Mouse (Mus musculus) duodenum, adult 2 months (tissue): ENCODE results near the gene Chp1. TPM values are rescaled to one million over a fixed set of nuclear protein-coding genes. Genes with fewer than 3 reads are reported as not detected.

ENCODE experiments used
- polyA plus RNA-seq: library from polyadenylated mRNA; depleted of rRNA; stranded (reverse); fragments of >200 nt; gene quantifications from 2 replicates; pipeline ENCODE4 v1.2.3, GENCODE M21; 2012; ENCODE audit warnings: low replicate concordance; rRNA removed

Gene Chp1
- polyA plus RNA-seq, result 62.6 and 71.4 TPM in 2 replicates

DNA sequence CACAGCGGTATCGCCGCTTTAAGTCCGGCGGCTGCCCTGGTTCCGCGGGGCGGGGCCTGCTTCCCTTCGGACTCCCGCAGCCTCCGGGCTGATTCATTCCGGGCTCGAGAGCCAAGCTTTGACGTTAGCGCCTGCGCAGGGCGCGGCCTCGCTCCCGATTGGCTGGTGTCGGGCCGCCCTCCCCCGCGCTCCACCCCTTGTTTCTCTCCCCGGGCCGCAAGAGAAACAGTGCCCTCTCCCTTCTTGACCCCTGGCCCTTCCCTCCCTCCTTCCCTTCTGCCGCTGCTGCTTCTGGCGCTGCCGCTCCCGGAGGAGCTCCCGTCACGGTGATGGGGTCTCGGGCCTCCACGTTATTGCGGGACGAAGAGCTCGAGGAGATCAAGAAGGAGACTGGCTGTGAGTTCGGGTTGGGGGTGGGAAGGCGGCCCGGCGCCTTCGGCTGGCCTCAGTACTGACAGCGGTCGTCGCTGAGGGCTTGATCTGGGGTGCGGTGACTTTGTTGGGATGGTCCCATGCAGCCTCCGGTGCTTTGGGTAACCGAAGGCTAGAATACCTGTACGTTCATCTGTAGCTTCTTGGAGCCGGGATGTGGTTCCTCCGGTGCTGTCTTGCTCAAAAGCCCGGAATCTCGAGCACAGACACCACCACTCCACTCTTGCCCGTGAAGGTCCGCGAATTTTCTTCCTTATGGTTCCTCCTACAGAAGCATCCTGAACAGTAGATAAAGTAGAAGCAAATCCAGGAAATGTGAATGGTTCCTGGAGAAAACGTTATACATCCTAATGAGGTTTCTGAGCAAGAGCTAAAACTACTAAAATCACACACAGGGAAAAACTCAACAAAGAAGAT lies at the start of gene Chp1, which contains the start of gene Exd1:
Gene Chp1 (plus strand): TSS at position 176 of the 849 bp plus-strand sequence.
Gene Exd1 (minus strand): TSS at position 106 of the 849 bp plus-strand sequence.

DNA sequence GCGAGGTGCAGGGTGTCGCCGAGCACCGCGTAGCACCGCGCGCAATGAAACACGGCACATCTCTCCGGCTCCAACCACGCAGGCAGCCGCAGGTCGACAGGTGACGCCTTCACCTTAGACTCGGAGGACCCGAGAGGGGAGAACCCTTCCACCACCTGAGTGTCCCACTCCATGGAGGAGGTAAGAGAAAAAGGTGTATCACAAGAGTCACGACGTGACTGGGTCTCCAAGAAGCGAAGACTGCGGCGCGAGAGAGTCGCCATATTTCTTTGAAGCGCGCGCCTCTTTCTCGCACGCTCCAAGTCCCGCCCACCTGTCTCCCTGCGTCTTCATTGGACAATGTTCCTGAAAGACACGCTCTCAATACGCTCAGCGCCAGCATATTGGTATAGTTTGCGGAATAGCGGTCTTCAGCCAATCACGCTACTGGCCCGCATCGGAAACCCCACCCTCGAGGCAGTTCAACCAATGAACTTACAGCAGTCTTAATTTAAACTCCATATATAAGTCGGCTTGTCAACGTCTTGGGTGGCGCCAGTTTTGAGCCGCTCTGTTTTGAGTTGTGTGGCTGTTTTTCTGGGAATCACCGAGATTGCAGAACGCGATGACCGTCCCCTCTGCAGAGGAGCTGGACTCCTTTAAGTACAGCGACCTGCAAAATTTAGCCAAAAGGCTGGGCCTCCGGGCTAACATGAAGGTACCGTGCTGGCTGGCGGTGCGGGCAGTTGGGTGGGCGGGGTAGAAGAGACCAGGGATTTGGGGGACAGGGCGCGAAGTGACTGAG lies 70.9 kb downstream of the Chp1 start, which contains the start of the genes Nusap1 and Oip5:
Gene Nusap1 (plus strand): TSS at position 100 of the 784 bp plus-strand sequence.
Gene Oip5 (minus strand): TSS at position 271 of the 784 bp plus-strand sequence.

Other genes starting within 250 kb of the Chp1 start
- 9.4 and 13.5 TPM in 2 replicates for gene Dll4, start 221.9 kb upstream of the Chp1 start, polyA plus RNA-seq
- 1.3 and 5.3 TPM in 2 replicates for gene Chac1, start 196.5 kb upstream of the Chp1 start, polyA plus RNA-seq
- gene Ino80, start 70.0 kb upstream of the Chp1 start, polyA plus RNA-seq, result 4.2 TPM in 2 replicates
- 0.06 and 0.08 TPM in 2 replicates for gene Exd1, start 70 bp upstream of the Chp1 start, polyA plus RNA-seq
- gene Nusap1, start 70.6 kb downstream of the Chp1 start, polyA plus RNA-seq, result 0.18 and 0.42 TPM in 2 replicates
- gene Oip5, start 70.8 kb downstream of the Chp1 start, polyA plus RNA-seq, result 2.5 and 4.7 TPM in 2 replicates
- gene Ndufaf1, start 115.1 kb downstream of the Chp1 start, polyA plus RNA-seq, result 0.53 and 0.55 TPM in 2 replicates
- gene Rtf1, start 127.4 kb downstream of the Chp1 start, polyA plus RNA-seq, result 3.2 and 4.4 TPM in 2 replicates
- gene Itpka, start 194.6 kb downstream of the Chp1 start, polyA plus RNA-seq, result 30.3 and 44.9 TPM in 2 replicates
- 2.7 and 3.3 TPM in 2 replicates for gene Ltk, start 212.7 kb downstream of the Chp1 start, polyA plus RNA-seq
- 21.3 and 23.1 TPM in 2 replicates for gene Rpap1, start 239.8 kb downstream of the Chp1 start, polyA plus RNA-seq